Mouse (Mus musculus) urinary bladder, postnatal 0 days (tissue): ENCODE data around the gene Gm10128. TPM values are rescaled to one million over a fixed set of nuclear protein-coding genes. Genes with fewer than 3 reads are reported as not detected.

Experiments used
- polyA plus RNA-seq: library from polyadenylated mRNA; unstranded; fragments of >200 nt; fragmentation: Nextera tagmentation; extraction: Ambion mirVana; gene quantifications from 2 replicates; pipeline ENCODE4 v1.2.1, GENCODE M21; 2015

Gene Gm10128
- not detected in 2 replicates for polyA plus RNA-seq

GRCm38 (mm10) chr14:7643872-7644271, at the start of gene Gm10128:
Gm10128 (minus strand) TSS chr14:7643972.

GRCm38 (mm10) chr14:7595492-7595891, 48.3 kb downstream of the Gm10128 start, which contains the start of gene Gm10338:
Gm10338 (minus strand) TSS chr14:7595592.

Other genes starting within 250 kb of the Gm10128 start
- 0.13 TPM in 1 of 2 replicates, not detected in the other for gene Gm3755, start 193.1 kb downstream of the Gm10128 start, polyA plus RNA-seq
- gene Gm3752, start 160.2 kb downstream of the Gm10128 start, polyA plus RNA-seq = 0.24 TPM in 2 replicates
- gene Gm3558, start 75.4 kb downstream of the Gm10128 start, polyA plus RNA-seq = 0.43 and 0.48 TPM in 2 replicates
- gene Gm10338, start 48.4 kb downstream of the Gm10128 start, polyA plus RNA-seq = not detected in 2 replicates
- gene Gm26661, start 147.6 kb upstream of the Gm10128 start, polyA plus RNA-seq = not detected in 2 replicates
- gene Flnb, start 174.0 kb upstream of the Gm10128 start, polyA plus RNA-seq = 17.0 and 17.8 TPM in 2 replicates